ENCODE assay signal across 8 mouse cellular contexts in the genomic region with DNA sequence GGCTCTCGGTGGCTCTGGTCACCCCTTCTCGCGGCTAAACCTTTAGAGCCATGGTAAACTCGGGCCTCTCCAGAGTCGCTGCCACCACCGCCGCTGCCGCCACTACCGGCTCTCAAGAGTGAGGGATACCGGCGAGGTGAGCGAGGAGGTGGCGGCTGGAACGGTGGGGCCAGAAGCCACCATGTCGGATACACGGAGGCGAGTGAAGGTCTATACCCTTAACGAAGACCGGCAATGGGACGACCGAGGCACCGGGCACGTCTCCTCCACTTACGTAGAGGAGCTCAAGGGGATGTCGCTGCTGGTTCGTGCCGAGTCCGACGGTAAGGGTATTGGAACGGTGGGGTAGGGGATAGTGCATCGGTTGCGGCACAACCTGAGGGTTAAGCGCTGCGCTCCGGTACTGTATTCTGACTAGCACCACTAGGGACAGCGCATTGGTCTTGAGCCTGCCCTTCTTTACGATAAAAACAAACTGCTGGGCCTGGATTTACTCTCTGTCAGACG. TPM values are rescaled to one million over a fixed set of nuclear protein-coding genes. Genes with fewer than 3 reads are reported as not detected.
A peak's percentile ranks its signal among the peaks of the same experiment; 100 is the strongest.
DNase-seq lines count a peak whose midpoint lies in the region; ATAC-seq and TF ChIP-seq lines count a peak whose summit lies in the region.

No protein-coding gene starts in this region.

- no peaks in the 10 kb centered on the region for H3K9me3 ChIP-seq in midbrain, postnatal 0 days (ENCODE audit: low read length)

- H3K4me1 ChIP-seq in midbrain, postnatal 0 days (ENCODE audit: insufficient read depth, low read length), result peaks cover 5% of the 10 kb centered on the region; the same call in 1 of the 2 replicates

- H3K27ac ChIP-seq in midbrain, postnatal 0 days (ENCODE audit: low read depth, low read length), result peak overlapping the region; percentile 100

- H3K27me3 ChIP-seq in midbrain, postnatal 0 days (ENCODE audit: insufficient read depth, low read length), result no peaks in the 10 kb centered on the region

- peak; percentile 69 for TF ChIP-seq CTCF in midbrain, postnatal 0 days (IDR thresholded peaks at IDR 0.05)

- H3K4me3 ChIP-seq in midbrain, postnatal 0 days (ENCODE audit: low read depth, low read length), result peak overlapping the region; percentile 95

- peak; percentile 86 for DNase-seq in 3T3-L1 (ENCODE audit: low read depth, low spot score)
- peak; percentile 87 for DNase-seq in ZHBTc4 (ENCODE audit: low read depth, low spot score)
- peak; percentile 42 for DNase-seq in embryo, embryonic 11.5 days (ENCODE audit: low read depth, low spot score)
- peak; percentile 57 for DNase-seq in kidney, adult 11 months
- DNase-seq in liver, result peak; percentile 76
- peak; percentile 81 for DNase-seq in midbrain, postnatal 0 days (ENCODE audit: low spot score)
- DNase-seq in spleen, postnatal 36 days (ENCODE audit: low spot score in 2 of 2), result peak; percentile 52 to 64

- peak overlapping the region; percentile 100 for H3K9ac ChIP-seq in midbrain, postnatal 0 days (replicated peaks; ENCODE audit: low read length, poor library complexity, severe bottlenecking)

- no peaks in the 10 kb centered on the region for H3K36me3 ChIP-seq in midbrain, postnatal 0 days (ENCODE audit: insufficient read depth, low read length)

- WGBS in midbrain, postnatal 0 days, result under 1% methylated on average over 38 of the region's 38 CpGs

- peak overlapping the region; percentile 73 for H3K4me2 ChIP-seq in midbrain, postnatal 0 days (ENCODE audit: low read depth, low read length, poor library complexity, severe bottlenecking)

- peak; percentile 64 for ATAC-seq in granulocyte monocyte progenitor cell, adult 5-6 weeks (replicated peaks; ENCODE audit: poor library complexity, severe bottlenecking)
- ATAC-seq in midbrain, postnatal 0 days (ENCODE audit: low FRiP score), result peak; percentile 82

RNA-seq across cellular contexts. Expression of gene Ppp4r3b, which starts 0.5 kb away (rescaled TPM):
- 52.5 and 72.2 TPM in 2 replicates for total RNA-seq in granulocyte monocyte progenitor cell, adult 5-6 weeks (2014; fragmentation: Nextera tagmentation)
- total RNA-seq in granulocyte monocyte progenitor cell, adult 5-6 weeks (2017), result 97.1 and 143 TPM in 2 replicates
- total RNA-seq in midbrain, postnatal 0 days (2014; rRNA removed), result 31.6 and 49.7 TPM in 2 replicates
- polyA plus RNA-seq in midbrain, postnatal 0 days (2015; fragmentation: Nextera tagmentation; extraction: Ambion mirVana), result 49.7 and 52.8 TPM in 2 replicates

RNA-seq across cellular contexts. Expression of gene Pnpt1, which starts 42.6 kb away (rescaled TPM):
- 41.0 and 45.3 TPM in 2 replicates for total RNA-seq in granulocyte monocyte progenitor cell, adult 5-6 weeks (2014; fragmentation: Nextera tagmentation)
- 45.4 and 59.7 TPM in 2 replicates for total RNA-seq in granulocyte monocyte progenitor cell, adult 5-6 weeks (2017)
- total RNA-seq in midbrain, postnatal 0 days (2014; rRNA removed), result 52.1 and 61.1 TPM in 2 replicates
- 19.8 and 21.1 TPM in 2 replicates for polyA plus RNA-seq in midbrain, postnatal 0 days (2015; fragmentation: Nextera tagmentation; extraction: Ambion mirVana)

Comparison
In these comparisons a context has a peak if more than half of its experiments do, and no peak if none do; other contexts are left out.
1. Peak in every context shown above with its lines: DNase-seq, ATAC-seq, H3K4me3 ChIP-seq and H3K27ac ChIP-seq.